ENCODE assay signal across 20 mouse cellular contexts in genomic region chrX:143012334-143012733, GRCm38 (mm10). TPM values are rescaled to one million over a fixed set of nuclear protein-coding genes. Genes with fewer than 3 reads are reported as not detected.
A peak's percentile ranks its signal among the peaks of the same experiment; 100 is the strongest.
DNase-seq lines count a peak whose midpoint lies in the region; ATAC-seq and TF ChIP-seq lines count a peak whose summit lies in the region.
"Had no signal": no experiment of that assay in that cellular context is flagged by ENCODE, and none has a peak within 500 bp of the region (broad histone marks: within the 10 kb centered on the region; RNA-seq: fewer than 3 reads in every experiment).

No protein-coding gene starts in this region.

- peak; percentile 7 for DNase-seq in MEL-GATA-1-ER (ENCODE audit: extremely low read depth, low read depth)
- no peak for DNase-seq in layer of hippocampus, adult 9-10 months (ENCODE audit: low spot score)
- no peak for DNase-seq in heart, postnatal 14 days
- DNase-seq in hindbrain, postnatal 0 days (ENCODE audit: low spot score) = no peak
- DNase-seq: adrenal gland, adult 8-10 months; adrenal gland, postnatal 36 days; cerebellum, adult 2 months; cerebellum, postnatal 10 days; embryo, embryonic 11 days; forebrain, postnatal 0 days; gastrocnemius, adult 2 months; gastrocnemius, postnatal 25 days; heart, postnatal 36 days had no signal

- H3K36me3 ChIP-seq in liver, embryonic 12.5 days = no peaks in the 10 kb centered on the region
- H3K36me3 ChIP-seq in liver, embryonic 16.5 days (ENCODE audit: control insufficient read depth, insufficient read depth) = no peaks in the 10 kb centered on the region
- no peaks in the 10 kb centered on the region for H3K36me3 ChIP-seq in hindbrain, postnatal 0 days (ENCODE audit: insufficient read depth, low read length)
- H3K36me3 ChIP-seq: embryonic facial prominence, embryonic 15.5 days; heart, embryonic 12.5 days; hindbrain, embryonic 15.5 days had no signal

- H3K4me2 ChIP-seq in liver, embryonic 12.5 days = peak overlapping the region; percentile 28
- peak overlapping the region; percentile 24; the same call in 1 of the 2 replicates for H3K4me2 ChIP-seq in liver, embryonic 16.5 days (ENCODE audit: low read depth, low read length)
- no peak overlapping the region for H3K4me2 ChIP-seq in hindbrain, postnatal 0 days (ENCODE audit: low read depth, low read length)
- H3K4me2 ChIP-seq: embryonic facial prominence, embryonic 15.5 days; forebrain, embryonic 13.5 days; heart, embryonic 12.5 days; hindbrain, embryonic 15.5 days had no signal

- intact Hi-C loops in heart, postnatal 14 days (cut with DNase I) = no loop called here

- TF ChIP-seq CTCF in hindbrain, postnatal 0 days (IDR thresholded peaks at IDR 0.05; ENCODE audit: low read depth) = no peak

- H3K9ac ChIP-seq in liver, embryonic 12.5 days = no peak overlapping the region; the same call in 1 of the 2 replicates
- H3K9ac ChIP-seq in liver, embryonic 16.5 days (ENCODE audit: low read depth, low read length) = no peak overlapping the region; the same call in 1 of the 2 replicates
- no peak overlapping the region for H3K9ac ChIP-seq in hindbrain, postnatal 0 days (replicated peaks; ENCODE audit: low read length)
- H3K9ac ChIP-seq: embryonic facial prominence, embryonic 15.5 days; forebrain, embryonic 13.5 days; forebrain, postnatal 0 days; heart, embryonic 12.5 days; hindbrain, embryonic 15.5 days had no signal

- no peak overlapping the region for H3K4me3 ChIP-seq in liver, embryonic 12.5 days
- no peak overlapping the region for H3K4me3 ChIP-seq in liver, embryonic 16.5 days (ENCODE audit: low read depth, low read length)
- H3K4me3 ChIP-seq in hindbrain, postnatal 0 days (ENCODE audit: low read length) = no peak overlapping the region
- H3K4me3 ChIP-seq: embryonic facial prominence, embryonic 15.5 days; forebrain, embryonic 13.5 days; gastrocnemius, adult 2 months; heart, embryonic 12.5 days; hindbrain, embryonic 15.5 days had no signal

- H3K27ac ChIP-seq in liver, embryonic 12.5 days = peak overlapping the region; percentile 79
- H3K27ac ChIP-seq in liver, embryonic 16.5 days (ENCODE audit: low read length) = peak overlapping the region; percentile 54
- no peak overlapping the region for H3K27ac ChIP-seq in hindbrain, postnatal 0 days
- H3K27ac ChIP-seq: embryonic facial prominence, embryonic 15.5 days; forebrain, embryonic 13.5 days; gastrocnemius, adult 2 months; hindbrain, embryonic 15.5 days had no signal

- no peaks in the 10 kb centered on the region; the same call in 1 of the 2 replicates for H3K27me3 ChIP-seq in liver, embryonic 12.5 days (replicated peaks)
- H3K27me3 ChIP-seq in liver, embryonic 16.5 days (ENCODE audit: control insufficient read depth, insufficient read depth, low read depth, low read length) = no peaks in the 10 kb centered on the region
- no peaks in the 10 kb centered on the region for H3K27me3 ChIP-seq in hindbrain, postnatal 0 days (ENCODE audit: insufficient read depth, low read length)
- H3K27me3 ChIP-seq: CH12.LX; embryonic facial prominence, embryonic 15.5 days; forebrain, embryonic 13.5 days; heart, embryonic 12.5 days; hindbrain, embryonic 15.5 days had no signal

- peak; percentile 62 for ATAC-seq in liver, embryonic 12.5 days
- ATAC-seq in liver, embryonic 16.5 days (ENCODE audit: low read depth) = peak; percentile 44
- no peak for ATAC-seq in hindbrain, postnatal 0 days
- ATAC-seq: forebrain, embryonic 13.5 days; forebrain, postnatal 0 days had no signal

- H3K4me1 ChIP-seq in liver, embryonic 12.5 days = peaks cover 41% of the 10 kb centered on the region
- peaks cover 2% of the 10 kb centered on the region; the same call in 1 of the 2 replicates for H3K4me1 ChIP-seq in liver, embryonic 16.5 days (ENCODE audit: control insufficient read depth, low read depth, low read length)
- H3K4me1 ChIP-seq in hindbrain, postnatal 0 days (ENCODE audit: insufficient read depth, low read length) = no peaks in the 10 kb centered on the region
- H3K4me1 ChIP-seq: embryonic facial prominence, embryonic 15.5 days; forebrain, embryonic 13.5 days; heart, embryonic 12.5 days; hindbrain, embryonic 15.5 days had no signal

- WGBS in liver, embryonic 12.5 days (ENCODE audit: insufficient replicate concordance) = 26% methylated on average over 3 of the region's 3 CpGs
- 32% methylated on average over 3 of the region's 3 CpGs for WGBS in liver, embryonic 16.5 days (ENCODE audit: insufficient replicate concordance)
- 91% methylated on average over 3 of the region's 3 CpGs for WGBS in hindbrain, postnatal 0 days

- no peaks in the 10 kb centered on the region for H3K9me3 ChIP-seq in liver, embryonic 12.5 days (replicated peaks)
- no peaks in the 10 kb centered on the region for H3K9me3 ChIP-seq in liver, embryonic 16.5 days (replicated peaks; ENCODE audit: control insufficient read depth, low read length)
- no peaks in the 10 kb centered on the region for H3K9me3 ChIP-seq in hindbrain, postnatal 0 days (ENCODE audit: low read length)
- H3K9me3 ChIP-seq: embryonic facial prominence, embryonic 15.5 days; forebrain, embryonic 13.5 days; heart, embryonic 12.5 days; hindbrain, embryonic 15.5 days had no signal

RNA-seq across cellular contexts. Expression of gene Ammecr1, which starts 45.8 kb away (rescaled TPM):
- polyA plus RNA-seq in liver, embryonic 12.5 days (2016; fragmentation: Nextera tagmentation; extraction: Ambion mirVana) = 22.5 and 24.6 TPM in 2 replicates
- polyA plus RNA-seq in liver, embryonic 16.5 days (2015; fragmentation: Nextera tagmentation; extraction: Ambion mirVana) = 6.4 and 7.1 TPM in 2 replicates
- total RNA-seq in heart, postnatal 14 days (2021) = 10 to 100 TPM; 36.2 to 40.6 TPM
- total RNA-seq in hindbrain, postnatal 0 days (2014; rRNA removed) = 2.2 and 3.8 TPM in 2 replicates
- 2.9 TPM in 2 replicates for polyA plus RNA-seq in hindbrain, postnatal 0 days (2015; fragmentation: Nextera tagmentation; extraction: Ambion mirVana)
